Mouse (Mus musculus) olfactory bulb, adult 2 months (tissue): ENCODE measurements at regions not wholly inside any gene's neighbourhood (a gene's known extent, or its start where the extent isn't known, plus 50 kb on each side); places are given as distances from the start of the nearest gene placed in this dataset.

ENCODE experiments used
- CTCF ChIP-seq: fragments of 200-500 bp; IDR thresholded peaks from 2 replicates; pipeline ENCODE4 v1.5.1; 2012; ENCODE audit warnings: low read depth, mild to moderate bottlenecking, low read length, moderate library complexity; ENCODE audit not compliant: insufficient read depth
- POLR2A ChIP-seq: fragments of 200-500 bp; IDR thresholded peaks from 2 replicates; pipeline ENCODE4 v1.6.1; 2012; ENCODE audit warnings: mild to moderate bottlenecking, low read depth, low read length, moderate library complexity; ENCODE audit not compliant: insufficient read depth

DNA sequence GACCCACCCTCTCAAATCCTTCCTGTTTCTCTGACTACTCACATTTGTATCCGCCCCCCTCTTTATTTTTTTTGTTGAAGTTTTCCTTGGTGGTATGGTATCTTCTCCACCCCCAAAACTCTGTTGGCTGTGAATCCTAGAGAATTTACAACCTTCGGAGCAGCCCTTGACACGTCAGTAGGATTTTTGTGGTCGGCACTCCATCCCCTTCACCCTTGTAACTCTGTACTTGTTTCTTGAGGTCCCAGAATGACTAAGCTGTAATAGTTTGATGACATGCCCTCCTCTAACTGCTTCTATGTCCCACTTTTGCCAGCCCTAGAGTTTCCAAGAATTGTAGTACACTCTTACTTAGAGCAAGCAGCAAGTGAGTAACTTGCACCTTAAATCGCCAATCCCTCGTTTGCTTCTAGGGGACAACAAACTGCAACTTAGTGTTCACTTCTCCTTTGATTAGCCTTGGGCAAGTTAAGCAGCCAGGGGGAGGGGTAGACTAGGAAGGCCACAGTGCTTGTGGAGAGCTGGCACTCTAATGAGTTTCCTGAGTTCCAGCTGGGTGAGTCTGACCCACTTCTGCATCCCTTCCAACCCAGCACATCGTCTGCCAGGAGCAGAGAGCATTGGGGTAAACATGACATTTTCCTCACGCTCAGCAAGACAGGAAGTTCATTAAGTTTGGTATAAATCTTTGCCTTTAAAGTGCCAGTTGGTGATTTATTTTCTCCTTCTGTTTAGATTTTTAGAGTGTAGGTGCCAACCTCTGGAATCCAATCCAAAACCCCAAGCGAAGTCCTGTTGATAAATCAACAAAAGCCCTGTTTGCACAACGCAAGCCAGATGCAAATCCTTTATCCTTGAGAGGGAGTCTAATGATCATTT is 118.7 kb downstream of the Foxa2 start:
- TF ChIP-seq CTCF (no peak), POLR2A (no peak)
